Mouse (Mus musculus) right cerebral cortex, adult 2 months (tissue): ENCODE measurements at regions not wholly inside any gene's neighbourhood (a gene's known extent, or its start where the extent isn't known, plus 50 kb on each side); places are given as distances from the start of the nearest gene placed in this dataset.

Source experiments
- DNase-seq, 2 experiments: peaks; one replicate each; pipeline ENCODE4 v3.0.0; 2021 to 2022; ENCODE audit warnings: low spot score in 2 of 2

DNA sequence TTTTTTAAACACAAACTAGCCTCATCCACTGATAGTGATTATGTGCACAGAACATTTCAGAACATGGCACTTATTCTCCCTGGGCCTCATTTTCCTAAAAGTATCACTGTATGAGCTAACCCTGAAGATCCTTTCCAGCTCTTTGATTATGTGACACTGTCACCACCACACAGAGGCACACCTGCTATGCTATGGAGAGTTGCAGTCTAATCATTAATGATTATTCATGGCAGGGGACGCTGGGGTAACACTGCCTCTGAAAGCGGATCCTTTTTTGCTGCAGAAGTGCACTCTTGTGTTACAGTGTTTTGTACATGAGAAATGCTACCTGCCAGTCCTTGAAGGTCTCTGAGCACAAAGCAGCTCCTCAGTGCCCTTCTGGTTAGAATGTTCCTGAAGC, 615.3 kb upstream of the Fbxo33 start:
- no peak for DNase-seq

DNA sequence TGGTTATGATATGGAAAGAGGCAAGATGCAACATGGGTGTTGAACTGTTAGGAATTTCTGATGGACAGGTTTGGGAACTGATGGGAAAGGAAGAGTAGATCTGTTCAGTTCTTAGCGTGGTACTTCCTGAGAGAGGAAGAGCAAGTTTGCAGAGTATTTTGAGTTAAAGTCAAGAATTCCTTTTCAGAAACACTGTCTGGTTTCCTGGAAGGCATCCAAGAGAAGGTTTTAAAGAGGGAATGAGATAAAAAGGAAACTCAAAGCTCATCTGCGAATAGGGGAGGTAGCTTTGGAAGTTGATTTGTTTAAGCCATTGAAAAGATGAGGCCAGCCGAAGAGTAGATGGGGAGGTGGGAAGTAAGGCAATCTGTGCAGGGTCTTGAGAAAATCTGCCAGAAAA, 603.4 kb upstream of the Fbxo33 start:
- no peak for DNase-seq

DNA sequence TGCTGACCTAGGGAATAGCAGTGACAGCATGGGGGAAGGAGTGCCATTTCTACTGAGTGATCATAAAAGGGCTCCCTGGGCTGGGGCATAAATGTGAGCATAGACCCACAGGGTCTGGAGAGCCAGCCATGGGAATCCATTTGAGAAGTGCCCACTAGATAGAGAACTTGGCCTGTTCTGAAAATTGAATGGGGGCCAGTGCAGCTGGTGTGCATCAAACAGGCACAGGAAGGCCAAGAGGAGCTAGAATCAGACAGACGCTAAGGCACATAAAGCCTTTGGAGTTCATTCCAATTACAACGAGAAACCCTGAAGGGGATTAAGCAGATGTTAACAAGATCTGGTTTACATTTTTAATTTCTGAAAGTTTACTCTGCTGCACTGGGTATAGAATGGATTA, 602.9 kb upstream of the Fbxo33 start:
- DNase-seq: no peak

DNA sequence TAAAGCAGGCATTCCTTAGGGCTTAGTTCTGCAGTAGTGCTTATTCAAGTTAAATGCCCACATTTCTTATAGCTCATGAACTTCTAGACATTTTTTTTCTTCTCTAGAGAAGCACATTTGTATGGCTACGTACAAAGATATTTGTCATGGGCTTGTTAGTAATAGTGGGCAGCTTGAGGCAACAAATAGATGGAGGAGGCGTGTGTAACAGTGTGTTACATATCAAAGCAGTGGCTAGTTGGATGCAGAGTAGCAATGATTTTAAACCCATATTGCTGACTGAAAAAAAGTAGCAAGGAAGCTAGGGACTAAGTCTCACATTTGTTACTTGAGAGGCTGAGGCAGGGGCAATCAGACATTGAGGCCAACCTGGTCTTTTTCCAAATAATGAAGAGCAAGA, 602.2 kb upstream of the Fbxo33 start:
- DNase-seq: no peak

DNA sequence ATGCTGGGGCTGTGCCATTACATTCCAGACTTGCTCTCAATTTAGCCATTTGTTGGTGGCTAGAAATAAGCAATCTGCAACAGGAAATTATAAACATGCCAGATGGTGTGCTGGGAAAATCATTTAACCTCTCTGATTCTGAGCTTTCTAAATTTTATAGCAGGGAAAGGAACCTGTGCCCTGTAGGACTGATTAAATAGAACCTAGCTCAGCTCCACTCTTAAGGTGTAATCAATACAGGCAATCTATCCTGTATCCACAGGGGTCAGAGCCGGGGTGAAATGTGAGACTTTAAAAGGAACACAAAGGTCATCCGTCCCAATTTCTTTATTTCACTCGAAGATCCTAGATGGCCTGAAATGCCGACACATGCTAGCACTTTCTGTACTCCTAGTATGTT, 596.4 kb upstream of the Fbxo33 start:
- DNase-seq: no peak

DNA sequence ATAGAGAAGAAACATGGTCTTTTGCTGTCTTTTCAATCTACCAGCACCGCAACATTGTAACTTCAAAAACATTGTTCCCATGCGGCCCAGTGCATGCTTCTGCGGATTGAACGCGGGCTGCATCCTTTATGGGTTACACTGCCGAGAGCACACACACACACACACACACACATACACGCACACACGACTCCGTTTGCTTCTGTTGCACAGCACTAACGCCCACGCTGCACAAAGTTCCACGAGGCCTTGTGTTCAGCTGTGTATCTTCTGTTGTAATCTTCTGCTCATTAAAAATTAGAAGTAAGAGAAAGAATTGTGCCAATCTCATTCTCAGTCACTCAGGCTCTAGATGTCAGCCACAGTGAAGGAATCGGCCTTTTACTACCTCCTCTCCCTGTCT, 594.8 kb upstream of the Fbxo33 start:
- DNase-seq: no peak

DNA sequence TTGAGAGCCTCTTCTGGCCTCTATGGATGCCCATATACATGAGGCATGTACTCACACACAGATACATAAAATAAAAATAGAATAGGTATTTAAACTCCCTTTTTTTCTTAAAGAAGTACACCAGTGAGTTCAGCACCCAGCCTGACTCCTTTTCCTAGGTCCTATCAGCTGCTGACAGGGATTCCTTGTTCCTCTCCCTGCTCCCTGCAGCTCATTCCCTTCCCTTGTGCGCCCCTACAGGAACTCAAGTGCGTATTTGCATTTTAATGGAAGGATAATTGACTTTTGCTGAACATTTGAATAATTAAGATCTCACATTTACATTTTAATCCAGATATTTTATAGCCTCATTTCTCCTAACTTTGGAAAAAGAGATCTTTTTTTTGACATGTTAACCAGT, 589.7 kb upstream of the Fbxo33 start:
- no peak for DNase-seq

DNA sequence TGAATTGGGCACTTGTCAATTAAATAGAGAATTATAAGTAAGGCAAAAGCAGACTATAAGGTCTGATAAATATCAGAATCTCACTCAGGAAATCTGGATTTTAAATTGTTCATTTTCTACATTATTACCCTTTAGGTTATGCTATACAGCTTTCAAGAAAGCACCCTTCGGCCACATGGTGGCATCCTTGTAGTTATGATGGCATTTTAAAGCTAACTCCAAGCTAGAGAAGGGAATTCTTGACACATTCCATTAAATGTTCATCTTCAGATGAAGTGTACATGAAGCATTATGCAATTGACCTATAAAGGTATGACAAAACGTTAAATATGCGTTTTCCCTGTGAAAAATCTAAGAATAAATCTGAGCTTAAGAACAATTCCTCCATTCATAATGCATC, 578.5 kb upstream of the Fbxo33 start:
- DNase-seq: peak; percentile 81

DNA sequence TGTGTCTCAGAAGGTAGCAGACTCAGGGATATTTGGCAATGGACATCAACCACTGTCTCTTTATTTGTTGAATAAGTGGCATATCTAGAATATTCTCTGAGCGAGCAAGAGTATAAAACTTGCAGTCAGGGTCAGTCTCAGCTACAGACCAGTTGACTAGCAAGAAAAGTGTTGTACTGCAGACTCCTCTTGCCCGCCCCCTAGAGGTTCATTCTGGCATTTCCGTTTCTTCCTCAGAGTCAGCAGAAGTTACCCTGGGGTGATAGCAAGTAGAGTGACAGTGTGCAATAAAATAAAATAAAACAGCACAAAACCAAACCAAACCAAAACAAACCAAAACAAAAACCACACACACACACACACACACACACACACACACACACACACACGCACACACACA, 571.9 kb upstream of the Fbxo33 start:
- no peak for DNase-seq

DNA sequence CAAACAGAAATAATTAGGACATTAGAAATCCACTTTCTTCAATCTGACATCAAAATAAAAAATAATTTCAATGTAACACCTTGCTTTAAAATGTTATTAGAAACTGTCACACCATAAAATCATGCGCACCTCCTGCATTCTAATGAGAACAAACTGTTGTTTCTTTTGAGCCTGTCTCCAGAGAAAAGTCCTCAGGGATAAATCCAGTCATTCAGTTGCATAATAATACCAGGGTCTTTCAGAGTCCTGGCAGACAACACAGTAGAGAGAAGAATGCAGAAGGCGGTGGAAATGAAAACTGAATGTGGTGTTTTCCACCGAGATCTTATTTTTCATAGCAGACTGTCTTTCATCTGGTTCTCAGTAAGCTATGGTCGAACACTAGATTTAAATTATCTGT, 567.3 kb upstream of the Fbxo33 start:
- DNase-seq: no peak

DNA sequence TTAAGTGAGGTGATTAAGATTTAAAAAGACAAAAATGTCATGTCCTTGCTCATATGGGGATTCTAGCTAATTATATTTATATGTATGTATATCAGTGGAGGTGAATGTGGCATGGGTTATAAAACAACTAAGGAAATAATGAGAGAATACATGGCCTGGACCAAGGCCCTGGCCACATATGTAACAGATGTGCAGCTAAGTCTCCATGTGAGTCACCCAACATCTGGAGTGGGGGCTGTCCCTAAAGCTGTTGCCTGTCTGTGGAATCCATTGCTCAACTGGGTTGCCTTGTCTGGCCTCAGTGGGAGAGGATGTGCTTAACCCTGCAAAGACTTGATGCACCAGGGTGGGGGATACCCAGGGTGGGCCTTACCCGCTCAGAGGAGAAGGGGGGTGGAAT, 551.5 kb upstream of the Fbxo33 start:
- no peak for DNase-seq

DNA sequence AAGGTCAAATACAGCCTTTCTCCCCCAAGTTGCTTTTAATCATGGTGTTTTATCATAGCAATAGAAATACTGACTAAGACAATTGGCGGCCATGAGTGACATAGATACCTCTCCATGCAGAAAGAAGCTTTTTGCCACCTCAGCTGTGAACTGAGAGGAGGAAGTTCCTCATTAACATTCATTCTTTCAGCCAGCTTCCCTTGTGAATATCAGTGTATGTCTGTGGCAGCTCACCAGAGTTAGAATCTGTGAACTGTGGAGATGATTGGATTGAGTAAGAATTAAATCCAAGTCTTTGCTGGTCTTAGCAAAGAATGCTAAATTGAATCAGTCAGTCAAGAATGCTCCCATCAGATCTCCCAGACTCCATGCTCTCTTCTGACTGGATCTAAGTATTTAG, 542.7 kb upstream of the Fbxo33 start:
- DNase-seq: no peak

DNA sequence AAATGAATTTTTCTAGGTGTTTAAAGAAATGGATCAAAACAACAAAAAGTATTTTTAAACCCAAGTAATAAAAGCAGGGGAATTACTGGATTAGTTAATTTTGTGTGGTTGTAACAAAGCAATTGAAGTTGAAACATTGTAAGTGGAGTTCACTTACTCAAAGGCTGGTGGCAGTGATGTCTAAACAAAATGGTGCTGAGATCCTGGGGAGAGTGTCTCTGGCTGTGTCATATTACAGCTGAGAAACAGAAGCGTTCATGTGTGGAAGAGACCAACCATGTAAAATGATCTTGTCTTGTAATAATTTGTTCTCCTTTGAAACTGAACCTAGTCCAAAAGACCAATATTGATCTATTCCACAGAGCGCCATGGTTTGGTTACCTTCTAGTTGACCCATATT, 525.2 kb upstream of the Fbxo33 start:
- no peak for DNase-seq

DNA sequence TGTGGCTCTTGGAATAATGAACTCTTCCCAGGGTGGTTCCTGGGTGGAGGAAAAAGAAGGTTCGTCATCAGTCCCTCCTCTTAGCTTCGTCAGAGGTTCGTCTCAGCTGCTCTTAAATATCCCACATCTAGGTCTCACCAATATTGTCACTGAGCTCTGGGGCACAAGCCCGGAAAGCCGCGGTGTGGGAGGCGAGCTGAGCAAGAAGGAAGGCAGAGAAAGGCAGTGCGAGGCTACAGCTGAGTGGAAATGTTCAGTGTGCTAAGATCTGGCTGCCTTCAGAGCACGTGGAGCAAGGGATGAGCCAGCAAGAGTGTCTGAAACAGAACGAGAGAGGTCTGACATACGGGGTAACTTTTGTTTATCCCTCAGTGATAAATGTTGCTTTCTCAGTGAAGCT, 523.7 kb upstream of the Fbxo33 start:
- DNase-seq: peak; percentile 9 to 24

DNA sequence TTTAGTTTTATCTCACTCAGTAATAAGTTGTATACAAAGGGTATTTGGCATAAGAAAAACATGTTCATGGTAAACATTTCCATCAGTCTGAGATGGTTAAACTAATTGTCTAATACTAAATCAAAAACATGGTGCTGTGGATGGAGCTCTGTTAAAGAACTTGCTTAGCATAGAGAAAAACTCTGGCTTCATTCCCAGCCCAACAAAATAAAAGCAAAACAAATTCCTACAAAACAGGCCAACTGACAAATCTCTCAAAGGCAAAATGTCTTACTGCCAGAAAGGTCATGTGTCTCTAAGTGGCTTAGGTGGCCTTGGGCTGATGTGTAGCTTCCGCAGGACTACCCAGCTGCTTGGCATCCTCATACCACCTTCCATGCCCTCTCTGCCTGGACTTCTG, 505.4 kb upstream of the Fbxo33 start:
- DNase-seq: no peak

DNA sequence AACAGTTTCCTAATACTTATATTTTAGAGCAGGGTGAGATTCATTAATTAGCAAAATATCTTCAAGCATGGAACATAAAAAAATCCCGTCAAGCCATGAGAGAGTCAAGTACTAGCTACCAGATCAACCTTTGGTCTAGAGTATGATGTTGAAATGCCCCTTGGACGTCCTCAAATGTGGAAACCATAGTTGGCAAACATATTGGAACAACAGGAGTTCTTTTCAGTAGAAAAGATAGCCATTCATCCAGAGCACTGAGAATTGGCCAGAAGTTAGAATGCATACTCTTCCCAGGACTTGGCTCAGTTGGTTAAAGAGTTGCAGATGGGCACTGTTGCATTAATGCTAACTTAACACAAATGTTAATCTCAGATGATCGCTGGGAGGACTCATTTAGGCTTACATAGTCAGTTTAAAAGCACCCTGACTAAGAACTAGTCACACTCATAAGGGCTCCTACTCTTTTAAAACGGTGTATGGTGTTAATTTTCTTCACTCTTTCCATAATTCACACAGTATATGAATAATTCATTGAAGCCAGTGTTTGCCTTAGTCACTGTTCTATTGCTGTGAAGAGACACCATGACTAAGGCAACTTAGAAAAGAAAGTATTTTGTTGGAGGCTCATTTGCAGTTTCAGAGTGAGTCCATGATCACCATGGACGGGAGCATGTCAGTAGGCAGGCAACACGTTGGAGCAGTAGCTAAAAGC, 503.1 kb upstream of the Fbxo33 start:
- DNase-seq: no peak

DNA sequence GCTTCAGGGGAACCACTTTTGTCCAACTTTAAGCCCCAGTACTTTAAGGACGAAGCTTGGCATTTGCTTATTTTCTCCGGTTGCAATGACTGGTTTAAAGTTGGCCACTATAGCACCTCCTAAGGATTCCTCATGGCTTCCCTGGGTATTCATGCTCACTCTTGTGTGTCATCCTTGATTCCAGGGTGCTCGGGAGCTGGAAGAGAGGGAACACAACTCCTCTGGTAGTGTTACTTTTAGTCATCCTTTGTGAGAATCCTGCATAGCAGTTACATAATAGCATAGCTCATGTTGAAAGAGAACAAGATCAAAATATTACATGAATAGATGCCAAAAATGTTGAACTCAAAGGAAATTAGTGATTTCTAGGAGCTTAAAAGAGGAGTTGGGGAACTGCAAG, 493.7 kb upstream of the Fbxo33 start:
- no peak for DNase-seq

DNA sequence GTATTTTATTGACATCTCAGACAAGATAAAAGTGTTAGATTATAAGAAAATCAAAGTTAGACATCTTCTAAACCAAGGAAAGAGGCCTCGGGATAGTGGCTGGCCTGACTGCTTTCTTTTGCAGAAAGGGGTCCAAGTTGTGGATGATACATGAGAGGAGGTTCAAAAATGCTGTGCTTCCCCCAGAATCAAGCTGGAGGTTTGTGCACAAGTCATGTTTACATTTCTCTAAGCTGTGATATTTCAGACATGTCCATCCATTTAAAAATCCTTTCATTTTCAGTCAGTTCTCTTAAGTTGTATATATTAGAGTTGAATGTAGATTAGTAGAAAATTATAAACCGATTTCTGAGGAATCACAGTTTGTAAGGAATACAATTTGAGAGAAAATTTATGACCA, 463.7 kb upstream of the Fbxo33 start:
- DNase-seq: no peak

DNA sequence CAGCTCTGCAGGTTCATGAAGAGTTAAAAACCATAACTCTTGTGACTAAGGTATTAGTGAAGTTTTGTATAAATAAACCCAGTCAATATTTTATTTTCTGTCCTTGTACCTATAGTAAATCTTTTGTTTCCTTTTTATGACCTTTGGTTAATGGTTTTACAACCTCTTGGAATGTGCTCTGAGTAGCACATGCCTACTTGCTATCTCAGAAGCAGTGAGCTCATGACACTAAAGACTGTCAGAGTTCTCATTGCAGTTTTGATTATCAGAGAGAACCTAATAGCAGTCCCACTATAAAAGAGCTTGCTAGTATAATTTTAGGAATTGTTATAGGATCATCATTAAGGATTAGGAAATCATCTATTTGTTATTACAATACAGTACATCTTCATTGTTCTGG, 443.6 kb upstream of the Fbxo33 start:
- DNase-seq: no peak

DNA sequence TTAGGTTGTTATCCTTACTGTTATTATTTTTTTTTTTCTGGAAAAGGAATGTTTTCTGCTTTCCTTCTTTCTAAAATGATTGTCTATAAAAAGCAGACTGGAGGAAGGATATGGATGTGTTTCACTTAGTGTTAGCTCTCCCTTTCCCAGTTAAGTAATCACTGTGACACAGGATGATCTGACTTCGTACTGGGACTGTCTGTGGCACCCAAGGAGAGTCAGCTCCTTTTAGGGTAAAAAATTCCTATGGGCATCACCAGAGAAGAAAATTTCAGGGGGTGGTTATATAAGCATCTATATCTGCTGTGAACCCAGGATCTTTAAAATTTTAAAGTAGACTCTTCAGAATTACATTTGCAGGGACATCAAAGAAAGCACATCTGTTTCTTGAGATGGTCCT, 411.2 kb upstream of the Fbxo33 start:
- no peak for DNase-seq

DNA sequence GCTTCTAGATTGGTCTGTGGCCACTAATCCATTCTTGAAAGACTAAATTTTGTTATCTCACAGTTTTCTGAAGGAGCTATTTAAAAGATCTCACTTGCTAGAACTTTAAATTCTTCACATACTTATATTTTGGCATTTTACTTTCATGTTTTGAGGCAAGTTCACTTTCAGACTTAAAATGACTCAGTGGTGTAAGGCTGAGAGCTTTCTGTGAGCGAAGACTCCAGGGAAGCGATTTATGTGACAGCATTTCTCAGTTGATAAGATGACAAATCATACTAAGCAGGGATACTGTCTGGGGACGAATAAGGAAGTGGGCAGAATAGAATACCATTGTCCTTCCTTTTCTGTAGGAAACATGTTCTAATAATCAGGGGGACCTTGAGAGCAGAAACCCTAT, 403.6 kb upstream of the Fbxo33 start:
- DNase-seq: no peak

DNA sequence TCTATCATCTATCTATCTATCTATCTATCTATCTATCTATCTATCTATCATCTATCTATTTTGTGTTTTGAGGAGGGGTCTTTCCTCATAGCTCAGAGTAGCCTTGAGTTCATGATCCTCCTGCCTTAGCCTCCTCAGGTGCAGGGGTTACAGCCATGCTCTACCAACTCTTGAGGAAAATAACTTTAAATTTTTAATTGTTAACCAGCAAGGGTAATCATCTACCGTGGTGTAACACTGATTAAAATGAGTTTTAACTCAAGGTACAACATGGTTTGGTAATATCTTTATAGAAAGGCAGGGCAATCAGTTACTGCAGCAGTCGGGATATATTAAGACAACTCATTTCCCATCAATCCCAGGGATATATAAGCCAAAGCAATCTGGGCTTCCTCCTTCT, 401.6 kb upstream of the Fbxo33 start:
- no peak for DNase-seq

DNA sequence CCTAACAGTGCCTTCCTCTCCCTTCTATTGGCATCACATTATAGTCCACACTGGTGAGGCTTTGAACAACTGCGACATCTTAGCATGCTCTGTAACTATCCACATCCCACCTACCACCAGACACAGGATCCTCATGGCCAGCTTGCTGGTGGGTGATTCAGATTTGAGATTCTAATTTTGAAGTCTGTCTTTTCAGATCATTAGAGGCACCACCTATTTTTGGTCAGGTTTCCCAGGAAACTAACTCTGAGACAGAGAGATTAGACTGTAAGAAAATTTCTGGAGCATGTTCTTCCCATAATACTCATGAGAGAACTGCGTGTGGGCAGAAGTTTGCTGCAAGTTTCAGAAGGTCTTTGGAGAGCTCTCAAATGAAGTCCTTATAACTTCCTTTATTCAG, 400.8 kb upstream of the Fbxo33 start:
- DNase-seq: peak; percentile 69 to 73

DNA sequence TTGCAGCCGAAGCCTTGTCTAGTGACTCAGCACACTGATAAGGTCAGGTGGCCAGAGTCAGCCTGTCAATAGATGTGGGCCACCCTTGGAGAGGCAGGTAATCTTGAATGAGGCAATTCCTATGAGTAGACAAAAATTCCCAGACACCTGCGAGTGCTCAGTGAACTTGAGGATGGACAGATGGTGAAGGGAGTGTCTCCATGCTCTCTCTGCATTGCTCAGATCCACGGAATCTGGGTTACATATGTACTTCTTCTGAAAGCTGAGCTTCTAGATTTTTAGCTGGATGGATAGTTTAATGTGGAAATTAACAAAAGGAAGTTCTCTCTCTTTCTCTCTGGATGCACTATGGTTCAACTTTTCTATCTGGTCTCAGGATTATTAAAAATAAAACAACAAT, 396.6 kb upstream of the Fbxo33 start:
- DNase-seq: no peak

DNA sequence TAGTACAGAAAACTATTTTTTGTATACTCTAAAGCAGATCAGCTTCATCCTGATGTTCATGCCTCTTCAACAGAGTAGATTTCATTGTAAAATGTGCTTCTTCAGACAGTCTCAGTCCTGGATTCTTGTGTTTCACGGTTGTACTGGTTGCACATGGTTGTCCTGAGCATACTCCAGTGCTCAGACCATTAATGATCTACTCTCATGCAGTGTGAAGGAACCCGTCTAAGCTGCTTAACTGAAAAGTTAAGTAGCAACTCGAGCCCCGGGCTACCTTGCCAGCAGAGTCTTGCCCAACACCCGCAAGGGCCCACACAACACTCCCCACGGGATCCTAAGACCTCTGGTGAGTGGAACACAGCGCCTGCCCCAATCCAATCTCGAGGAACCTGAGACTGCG, 380.3 kb upstream of the Fbxo33 start:
- no peak for DNase-seq
